Mouse (Mus musculus) liver, adult 2 months (tissue): ENCODE measurements at regions not wholly inside any gene's neighbourhood (a gene's known extent, or its start where the extent isn't known, plus 50 kb on each side); places are given as distances from the start of the nearest gene placed in this dataset.

ENCODE experiments used
- CTCF ChIP-seq: fragments of 200-500 bp; IDR thresholded peaks from 2 replicates; pipeline ENCODE4 v1.5.1; 2011; ENCODE audit warnings: low read depth, low read length, control low read depth
- POLR2A ChIP-seq: fragments of 200-500 bp; IDR thresholded peaks from 2 replicates; pipeline ENCODE4 v1.6.1; 2011; ENCODE audit warnings: low read length, control low read depth; ENCODE audit not compliant: insufficient read depth; ENCODE audit errors: extremely low read depth

- TF ChIP-seq CTCF (no peak), POLR2A (no peak)
Observed at GRCm38 (mm10) chr13:110722170-110722569, 327.3 kb downstream of the Plk2 start.
